Mouse (Mus musculus) cerebellum, postnatal 4 days (tissue): Measurements from ENCODE around the gene Dapk1.
A peak's percentile ranks its signal among the peaks of the same experiment; 100 is the strongest.

Experiments
- DNase-seq, 2 experiments: peaks; one replicate each; pipeline ENCODE4 v3.0.0; 2022; ENCODE audit warnings: low spot score in 2 of 2, mixed read lengths in 1 of 2

The Dapk1 gene

DNA sequence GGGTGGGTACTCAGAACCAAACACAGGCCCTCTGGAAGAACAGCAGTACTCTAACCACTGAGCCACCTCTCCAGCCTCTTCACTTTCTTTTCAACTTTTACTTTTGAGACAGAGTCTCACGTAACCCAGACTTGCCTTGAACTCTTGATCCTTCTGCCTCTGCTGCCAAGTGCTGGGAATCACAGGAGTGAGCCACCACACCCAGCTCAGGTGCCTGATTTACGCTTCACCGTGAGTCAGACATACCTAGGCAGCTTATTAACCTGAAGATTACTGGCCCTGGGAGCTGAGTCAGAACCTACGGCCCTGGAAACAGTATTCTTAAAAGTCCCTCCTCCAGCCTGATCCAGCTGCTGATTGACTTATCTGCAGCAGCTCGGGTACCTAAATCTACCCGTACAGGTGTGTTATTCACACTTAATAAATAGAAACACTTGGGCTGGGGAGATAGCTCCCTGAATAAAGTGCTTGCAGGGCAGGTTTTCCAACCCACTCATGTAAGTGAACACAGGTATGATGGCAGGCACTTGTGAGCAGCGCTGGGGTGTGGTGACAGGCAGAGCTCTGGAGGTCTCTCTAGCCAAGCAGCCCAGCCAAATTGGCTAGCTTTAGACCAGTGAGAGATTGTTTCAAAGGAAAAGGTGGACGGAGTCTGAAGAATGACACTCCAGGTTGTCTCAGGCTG, 60.9 kb downstream of the Dapk1 start:
- no peak for DNase-seq

DNA sequence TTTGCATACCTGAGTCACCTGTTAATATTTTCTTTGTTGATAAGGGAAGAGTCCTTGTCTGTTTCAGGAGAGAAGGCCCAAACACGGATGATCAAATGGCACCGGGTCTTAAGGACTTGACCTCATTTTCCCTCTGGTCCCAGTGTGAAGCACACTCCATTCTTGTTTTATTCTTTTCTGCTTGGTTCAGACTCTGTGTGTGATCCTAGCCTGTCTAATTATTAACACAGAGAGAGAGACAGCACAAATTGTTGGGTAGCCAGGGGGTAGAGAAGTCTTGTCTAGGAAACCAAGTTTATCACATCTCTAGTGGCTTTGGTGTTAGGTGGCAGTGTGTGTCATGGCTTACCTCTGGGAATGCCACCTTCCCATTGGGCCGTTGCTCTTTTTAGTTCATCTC, 62.3 kb downstream of the Dapk1 start:
- no peak for DNase-seq

DNA sequence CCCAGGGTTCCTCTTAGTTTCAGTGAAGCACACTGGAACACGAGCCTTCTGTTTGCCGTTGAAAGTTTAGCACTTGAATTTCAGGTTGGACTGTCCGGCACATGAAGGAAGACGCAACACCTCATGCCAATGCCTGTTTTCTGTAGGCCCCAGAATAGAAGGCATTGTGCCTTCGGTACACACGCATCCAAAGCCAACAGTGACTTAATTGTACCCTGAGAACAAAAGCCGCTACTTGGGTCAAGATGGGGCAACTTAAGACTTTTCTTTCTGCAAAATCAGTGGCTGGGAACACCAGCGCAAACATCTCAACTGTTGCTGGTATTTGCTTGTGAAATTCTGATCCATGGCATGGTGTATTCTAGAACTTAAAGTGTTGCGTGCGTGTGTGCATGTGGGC, 63.1 kb downstream of the Dapk1 start:
- no peak for DNase-seq

DNA sequence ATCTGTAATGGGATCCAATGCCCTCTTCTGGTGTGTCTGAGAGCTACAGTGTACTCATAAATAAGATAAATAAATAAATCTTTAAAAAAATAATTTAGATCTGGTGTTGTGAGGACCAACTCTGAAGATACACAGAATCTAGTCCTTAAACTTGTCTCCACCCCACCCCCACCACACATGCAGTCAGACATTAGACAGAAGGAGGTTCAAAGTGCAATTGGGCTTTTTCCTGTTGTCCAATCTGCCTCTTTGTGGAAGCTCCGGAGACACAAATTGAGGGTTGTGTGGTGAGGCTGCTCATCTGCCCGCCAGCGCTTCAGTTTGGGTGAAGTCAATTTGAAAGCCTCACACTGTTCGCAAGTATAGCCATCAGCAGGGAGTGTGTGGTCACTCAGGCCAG, 63.7 kb downstream of the Dapk1 start:
- DNase-seq, result no peak

DNA sequence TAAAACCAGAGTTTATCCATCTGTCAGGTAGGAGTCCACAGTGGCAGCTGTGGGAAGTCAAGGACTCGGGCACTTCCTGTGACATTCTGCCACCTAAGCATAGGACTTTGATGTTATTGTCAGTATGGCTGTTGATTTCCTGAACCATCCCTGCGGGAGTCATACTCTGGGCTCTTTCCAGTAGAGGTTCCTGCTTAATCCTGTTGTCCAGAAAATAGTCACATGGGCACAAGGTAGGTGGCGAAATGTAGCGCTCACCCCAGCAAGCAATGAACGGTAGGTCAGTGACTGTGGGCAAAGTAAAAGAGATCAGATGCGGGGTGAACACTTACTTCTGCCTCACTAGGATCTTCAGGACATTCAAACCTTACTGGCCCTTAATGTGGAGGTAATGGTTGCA, 66.3 kb downstream of the Dapk1 start:
- DNase-seq, result no peak

DNA sequence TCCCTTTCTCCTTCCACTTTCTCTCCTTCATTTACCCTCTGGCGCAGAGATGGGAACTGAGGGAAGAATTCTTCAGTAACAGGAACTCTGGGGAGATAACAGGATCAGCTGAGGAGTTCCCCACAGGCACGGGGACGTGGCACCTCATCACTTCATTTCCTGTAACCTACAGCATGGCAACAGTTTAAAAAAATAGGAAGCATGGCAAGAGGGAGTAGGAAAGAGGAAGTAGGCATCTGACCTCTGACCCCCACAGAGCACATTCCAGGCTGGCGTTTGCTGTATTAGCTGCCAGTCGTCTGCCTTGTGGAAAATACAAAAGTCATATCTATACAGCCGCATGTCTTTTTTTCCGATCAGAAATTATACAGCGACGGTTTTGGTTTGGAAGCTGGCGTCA, 68.9 kb downstream of the Dapk1 start:
- DNase-seq, result no peak

DNA sequence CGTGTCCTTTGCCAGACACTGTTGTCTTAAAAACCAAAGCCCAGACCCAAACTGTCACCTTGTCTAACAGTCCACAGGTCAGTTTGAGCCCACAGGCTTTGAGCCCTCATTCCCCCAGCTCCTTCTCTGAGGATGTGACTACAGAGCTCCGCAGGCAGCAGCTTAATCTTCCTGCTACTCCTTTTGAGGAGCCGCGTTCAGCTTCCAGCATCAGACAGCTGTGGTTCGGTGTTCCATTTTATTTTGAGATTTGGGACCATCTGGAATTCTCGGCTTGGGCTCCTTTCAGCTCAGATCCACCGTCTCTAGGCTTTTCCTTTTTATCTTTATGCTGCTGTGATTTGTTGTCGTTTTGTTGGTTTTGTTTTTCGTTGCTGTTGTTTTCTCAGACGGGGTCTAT, 69.5 kb downstream of the Dapk1 start:
- DNase-seq, result no peak

DNA sequence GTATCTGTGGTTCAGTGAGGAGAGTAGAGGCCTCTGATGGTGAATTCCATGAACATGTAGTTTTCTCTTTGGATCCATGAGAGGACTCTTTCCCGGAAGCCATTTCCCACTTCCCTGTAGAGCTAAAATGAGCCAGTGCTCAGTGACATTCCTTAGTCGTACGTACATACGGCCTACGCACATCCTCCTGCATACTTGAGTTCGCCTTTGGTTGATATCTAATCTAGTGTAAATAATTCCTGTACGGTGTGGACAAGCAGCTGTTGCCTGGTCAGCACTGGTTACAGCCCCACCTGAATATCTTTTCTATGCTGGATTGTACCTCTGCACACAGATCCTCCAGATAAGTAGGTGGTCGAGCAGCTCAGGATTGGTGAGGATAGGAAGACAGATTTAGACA, 70.5 kb downstream of the Dapk1 start:
- no peak for DNase-seq

DNA sequence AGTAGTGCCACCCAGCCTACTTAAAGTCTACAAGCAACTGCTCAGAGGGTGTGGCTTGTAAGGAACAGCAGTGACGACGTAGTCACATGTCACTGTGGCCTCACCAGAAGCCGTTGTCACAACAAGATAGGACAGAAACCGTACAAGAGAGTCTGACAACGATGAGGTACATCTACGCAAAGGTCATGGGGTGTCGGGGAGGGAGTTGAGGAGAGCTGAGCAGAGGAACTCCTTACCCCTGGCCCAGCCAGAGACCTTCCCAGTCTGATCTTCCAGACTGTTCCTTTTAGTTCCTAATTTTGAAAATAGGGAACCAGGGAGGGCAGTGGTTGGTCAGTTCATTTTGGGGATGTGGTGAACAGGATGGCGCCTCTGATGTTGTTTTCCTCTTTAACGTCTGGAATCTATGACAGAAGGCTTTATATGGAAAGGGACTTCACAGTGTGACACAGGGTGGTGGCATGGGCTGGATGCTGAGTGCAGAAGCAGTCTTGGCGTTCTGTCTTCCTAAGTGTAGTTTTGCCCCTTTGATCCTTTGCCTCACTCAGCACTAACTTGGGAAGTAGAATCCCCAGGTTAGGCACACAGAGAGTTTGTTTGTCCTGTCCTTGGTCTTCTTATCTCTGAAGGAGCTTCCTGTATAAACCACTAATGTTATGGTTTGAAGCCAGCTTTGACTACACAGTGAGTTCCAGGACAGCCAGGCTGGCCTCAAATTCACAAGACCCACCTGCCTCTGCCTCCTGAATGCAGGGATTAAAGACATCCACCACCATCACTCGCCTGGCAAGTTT, 71.3 kb downstream of the Dapk1 start:
- no peak for DNase-seq

DNA sequence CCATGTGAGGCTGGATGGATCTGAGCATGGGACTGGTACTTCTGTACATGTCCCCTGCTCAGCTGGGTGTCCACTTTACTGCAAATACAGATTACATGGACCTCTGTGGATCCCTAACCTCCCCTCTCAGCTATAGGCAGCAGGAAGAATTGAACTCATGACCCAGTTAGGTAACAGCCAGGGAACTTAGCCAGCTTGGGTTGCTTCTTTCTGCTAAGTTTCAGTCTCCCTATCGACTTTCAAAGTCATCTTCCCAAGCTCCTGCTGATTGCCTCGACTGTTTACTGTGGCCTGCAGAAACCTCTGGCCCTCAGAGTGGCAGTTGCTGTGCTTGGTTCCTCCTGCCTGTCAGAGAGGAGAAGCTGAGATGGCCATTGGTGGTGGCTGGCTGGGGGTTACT, 72.6 kb downstream of the Dapk1 start:
- no peak for DNase-seq

DNA sequence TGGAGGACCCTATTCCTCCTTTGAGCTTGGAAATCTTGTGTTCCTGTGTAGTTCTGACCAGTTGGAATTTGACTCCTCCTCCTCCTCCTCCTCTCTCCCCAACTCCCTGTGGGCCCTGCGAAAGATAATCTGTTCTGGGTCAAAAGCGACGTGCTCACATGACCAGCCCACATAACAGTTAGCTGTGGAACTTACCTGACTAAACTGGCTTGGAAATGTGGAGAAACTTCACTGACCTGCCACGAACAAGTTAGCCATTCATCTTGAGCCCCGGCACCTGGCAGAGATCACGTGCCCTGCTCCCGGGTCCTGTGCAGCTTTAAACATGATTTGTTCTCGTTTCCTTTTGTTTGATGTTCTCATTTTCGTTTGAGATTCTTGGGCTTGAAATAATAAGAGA, 73.2 kb downstream of the Dapk1 start:
- no peak for DNase-seq

DNA sequence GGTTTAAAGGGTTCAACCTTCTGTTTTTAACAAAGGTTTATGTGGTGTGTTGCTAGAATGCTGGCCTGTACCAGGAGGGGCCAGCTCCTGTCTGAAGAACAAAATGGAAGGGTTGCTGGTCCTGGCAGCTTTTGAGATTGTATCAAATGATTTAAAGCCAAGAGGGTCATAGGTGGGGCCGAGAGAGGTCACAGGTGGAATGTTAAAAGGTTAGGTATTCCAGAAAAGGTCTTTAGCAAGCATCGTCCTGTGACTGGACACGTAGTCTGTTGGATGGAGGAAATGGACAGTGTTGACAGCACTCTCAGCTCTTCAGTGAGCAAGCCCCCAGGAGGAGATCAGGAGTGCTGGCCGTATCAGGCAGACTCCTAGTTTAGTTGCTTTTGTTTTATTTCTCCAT, 73.7 kb downstream of the Dapk1 start:
- no peak for DNase-seq

DNA sequence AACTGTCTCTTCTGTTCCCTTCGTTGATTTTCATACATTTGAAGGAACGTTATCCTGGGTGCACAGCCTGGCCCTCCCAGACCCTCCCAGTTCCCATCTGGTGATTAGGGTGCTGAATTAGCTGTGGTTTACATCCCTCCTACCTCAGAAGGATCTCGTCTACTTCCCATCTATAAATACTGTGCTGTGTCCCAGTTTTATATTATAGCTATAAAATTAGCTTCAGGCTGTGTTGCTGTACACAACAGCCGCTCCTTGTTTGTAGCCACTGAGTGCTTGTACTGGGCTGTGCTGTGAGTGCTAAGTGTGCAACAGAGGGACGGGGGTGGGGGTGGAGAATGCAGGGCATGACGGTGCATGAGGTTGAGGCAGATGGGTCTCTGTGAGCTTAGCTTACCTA, 77.2 kb downstream of the Dapk1 start:
- DNase-seq, result no peak

DNA sequence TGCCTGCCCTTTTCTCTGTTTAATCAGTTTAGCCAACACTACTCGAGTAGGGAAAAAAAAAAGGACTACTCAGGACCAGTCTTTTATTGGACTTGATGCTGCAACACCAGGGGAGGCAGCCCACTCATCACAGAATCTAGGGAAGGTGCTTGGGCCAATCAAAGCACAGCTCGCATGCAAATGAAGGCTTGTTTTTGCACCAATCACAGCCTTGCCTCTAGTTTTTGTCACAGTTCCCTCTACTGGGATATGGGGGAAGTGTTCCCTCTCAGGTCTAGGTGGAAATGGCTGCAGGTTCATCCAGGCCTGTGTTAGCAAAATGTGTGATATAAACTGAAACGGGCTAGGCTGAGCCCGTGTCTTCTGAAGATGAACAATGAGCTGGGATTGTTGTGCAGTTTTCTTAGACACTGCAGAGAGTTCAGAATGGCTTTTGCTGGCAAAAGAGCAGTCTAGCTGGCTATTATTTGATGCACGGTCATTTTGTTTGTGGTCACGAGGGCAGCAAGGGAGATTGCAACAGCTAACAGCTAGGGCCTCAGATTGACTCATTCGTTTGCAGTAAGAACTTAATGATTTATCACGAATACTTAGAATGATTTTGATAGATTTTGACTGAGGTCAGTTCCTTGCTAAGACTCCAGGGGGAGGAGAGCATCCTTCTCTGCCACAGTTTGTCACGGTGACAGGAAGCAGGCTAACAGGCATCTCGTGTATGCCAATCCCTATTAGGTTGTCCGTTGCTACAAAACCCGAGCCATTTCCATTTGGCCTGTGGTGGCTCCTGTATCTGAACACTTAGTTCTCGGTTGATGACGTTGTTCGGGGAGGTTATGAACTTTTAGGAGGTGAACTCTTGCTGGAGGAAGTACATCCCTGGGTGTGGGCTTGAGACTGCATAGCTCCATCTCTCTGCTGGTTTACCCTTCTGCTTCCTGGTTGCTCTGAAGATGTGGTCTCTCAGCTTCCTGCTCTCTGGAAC, 81.3 kb downstream of the Dapk1 start:
- DNase-seq, result no peak

DNA sequence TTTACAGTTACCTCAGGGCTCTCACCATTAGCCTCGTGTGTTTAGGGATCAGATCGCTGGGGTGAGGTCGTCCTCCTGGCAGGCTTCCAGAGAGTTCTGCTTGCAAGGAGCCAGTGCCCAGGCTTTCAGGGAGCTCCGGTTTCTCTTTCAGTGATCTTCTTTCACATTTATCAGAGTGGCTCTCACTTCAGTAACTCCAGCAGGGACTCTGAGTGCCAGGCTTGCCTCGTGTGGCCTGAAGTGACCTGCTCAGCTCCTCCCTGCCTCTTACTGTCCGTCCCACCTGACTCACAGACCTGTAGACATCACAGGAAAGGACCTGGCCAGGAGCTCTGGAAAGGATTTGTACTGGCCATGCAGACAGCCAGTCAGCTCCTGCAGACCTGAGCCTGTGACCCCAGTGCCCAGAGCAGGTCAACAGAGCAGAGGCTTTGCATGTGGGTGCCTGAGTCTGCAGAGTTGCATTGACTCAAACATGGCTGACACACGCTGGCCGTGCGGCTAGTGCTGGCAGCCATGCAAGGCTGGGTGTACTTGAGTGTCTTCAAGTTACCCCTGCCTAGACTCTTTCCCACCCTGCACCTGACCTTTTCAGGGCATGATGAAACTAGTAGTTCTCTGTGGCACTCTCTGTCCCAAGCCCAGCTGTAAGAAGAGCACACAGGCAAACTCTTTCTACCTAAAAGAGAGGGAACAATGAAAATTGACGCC, 82.5 kb downstream of the Dapk1 start:
- DNase-seq, result no peak

DNA sequence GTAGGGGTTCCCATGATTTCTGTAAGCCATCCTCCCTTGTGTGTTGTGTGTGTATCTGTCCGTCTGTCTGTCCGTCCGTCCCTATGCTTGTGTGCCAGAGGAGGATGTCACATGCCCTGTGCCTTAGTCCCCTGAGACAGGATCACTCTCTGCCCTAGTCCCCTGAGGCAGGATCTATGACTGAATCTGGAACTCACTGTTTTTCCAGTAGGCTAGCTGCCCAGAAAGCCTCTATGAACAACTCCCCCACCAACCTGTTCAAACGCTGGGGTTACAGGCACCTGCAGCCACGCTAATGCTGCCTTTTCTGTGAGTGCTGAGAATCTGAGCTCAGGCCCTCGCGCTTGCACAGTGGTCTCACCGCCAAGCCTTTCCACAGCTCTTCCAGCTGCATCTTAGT, 83.1 kb downstream of the Dapk1 start:
- DNase-seq, result no peak

DNA sequence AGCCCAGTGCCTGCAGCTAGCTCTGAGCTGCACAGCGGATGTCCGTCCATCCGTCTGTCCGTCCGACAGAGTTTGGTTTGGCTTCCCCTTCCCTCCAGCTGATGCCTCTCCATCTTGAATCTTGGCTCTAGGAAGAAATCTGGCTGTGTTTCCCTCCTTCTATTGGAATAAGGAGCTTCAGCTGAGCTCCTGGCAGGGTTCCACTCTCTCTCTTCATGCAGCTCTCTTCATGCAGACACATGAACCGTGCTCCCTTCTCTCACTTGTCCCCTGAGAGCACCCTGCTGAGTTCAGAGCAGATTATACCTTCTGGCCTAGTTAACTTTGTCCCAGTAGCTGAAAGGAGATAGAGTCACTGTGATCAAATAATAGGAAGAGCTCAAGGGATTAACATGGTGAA, 83.5 kb downstream of the Dapk1 start:
- peak in 1 of 2 experiments; percentile 37 for DNase-seq

DNA sequence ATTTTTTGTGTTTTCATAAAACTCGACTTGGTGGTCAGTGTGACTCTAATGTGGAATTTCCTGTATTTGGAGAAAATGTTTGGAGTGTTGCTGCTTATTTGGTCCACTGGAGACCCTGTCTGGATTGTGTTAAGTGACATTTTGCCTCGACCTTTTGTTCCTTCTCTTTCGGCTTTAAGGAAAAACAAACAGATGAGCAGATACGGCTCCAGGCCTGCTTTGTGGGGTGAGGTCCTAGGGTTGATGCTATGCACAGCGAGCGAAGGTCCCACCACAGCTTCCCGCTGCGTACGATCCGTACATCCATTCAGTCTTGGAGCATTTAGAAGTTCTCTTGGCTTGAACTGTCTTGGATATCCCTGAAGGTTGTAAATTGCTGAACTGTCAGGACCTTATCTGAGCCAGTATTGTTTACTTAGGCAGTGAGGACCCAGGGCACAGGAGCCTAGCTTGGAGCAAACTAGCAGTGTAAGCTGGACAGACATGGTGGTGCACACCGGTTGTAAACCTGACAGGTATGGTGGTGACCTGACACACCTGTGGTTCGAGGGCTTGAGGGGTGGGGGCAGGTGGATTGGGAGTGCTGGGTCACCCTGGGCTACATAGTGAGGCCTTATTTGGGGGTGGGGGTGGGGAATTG, 84.4 kb downstream of the Dapk1 start:
- no peak for DNase-seq

DNA sequence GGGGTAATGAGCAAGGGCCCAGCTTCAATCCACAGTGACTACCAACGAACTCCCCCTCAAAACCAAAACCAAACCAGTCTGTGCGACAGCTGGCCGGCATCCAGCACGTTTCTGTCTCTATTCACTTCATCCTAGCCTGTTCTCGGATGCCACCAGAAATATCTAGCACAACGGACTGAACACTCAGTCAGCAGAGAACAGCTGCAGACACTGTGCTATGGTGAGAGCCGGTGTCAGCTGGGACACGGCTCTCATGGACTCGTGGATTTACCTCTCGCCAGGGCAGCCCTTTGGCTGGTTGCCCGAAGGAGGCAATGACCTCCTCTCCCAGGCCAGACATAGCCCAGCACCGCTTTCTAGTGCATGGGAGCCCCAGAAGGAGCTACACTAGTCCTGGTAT, 85.2 kb downstream of the Dapk1 start:
- DNase-seq, result no peak

DNA sequence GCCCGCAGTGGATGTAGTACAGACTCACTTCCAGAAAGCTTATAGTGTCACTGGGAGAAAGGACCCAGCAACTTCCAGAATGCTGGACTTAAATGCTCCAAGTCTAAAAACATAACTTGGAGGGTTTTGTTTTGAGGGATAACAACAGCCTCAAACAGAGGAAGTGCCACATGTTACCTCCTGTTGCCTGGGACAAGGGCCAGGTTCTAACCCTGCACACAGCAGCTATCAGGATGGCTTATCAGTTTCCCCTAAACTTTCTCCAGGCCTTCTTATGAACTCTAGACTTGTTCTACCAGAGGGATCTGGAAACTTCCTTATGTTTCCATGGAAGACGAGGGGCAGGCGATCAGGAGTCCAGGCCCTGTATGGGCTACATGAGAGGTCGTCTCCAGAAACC, 85.7 kb downstream of the Dapk1 start:
- no peak for DNase-seq

DNA sequence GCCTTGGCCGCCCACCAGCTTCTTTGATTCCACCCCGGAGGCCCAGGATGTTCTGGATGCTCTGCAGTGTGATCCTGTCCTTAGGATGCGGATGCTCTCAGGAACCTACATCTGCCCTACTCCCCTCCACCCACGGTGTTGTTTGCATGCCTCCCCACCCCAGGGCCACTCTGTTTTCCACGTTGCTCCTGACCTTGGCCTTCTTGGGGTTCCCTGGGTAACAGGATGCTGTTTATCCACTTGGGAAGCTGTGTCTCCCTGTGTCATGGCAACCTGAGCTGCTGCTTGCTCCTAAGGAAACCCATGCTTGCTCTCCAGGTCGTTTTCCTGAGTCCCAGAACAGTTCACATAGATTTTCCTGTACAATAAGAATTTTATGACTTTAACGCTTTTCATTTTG, 86.1 kb downstream of the Dapk1 start:
- DNase-seq, result no peak
